Mouse (Mus musculus) testis, adult 2 months (tissue): Measurements from ENCODE around the gene Sdc4.

Experiments used
- CTCF ChIP-seq: fragments of 200-500 bp; IDR thresholded peaks from 2 replicates; pipeline ENCODE4 v1.5.1; 2012; ENCODE audit warnings: low read depth, mild to moderate bottlenecking, inconsistent platforms, low read length, moderate library complexity; ENCODE audit not compliant: control insufficient read depth, insufficient read depth, insufficient replicate concordance
- POLR2A ChIP-seq: fragments of 200-500 bp; IDR thresholded peaks from 2 replicates; pipeline ENCODE4 v1.6.1; 2012; ENCODE audit warnings: low read depth, mild to moderate bottlenecking, inconsistent platforms, low read length, moderate library complexity; ENCODE audit not compliant: control insufficient read depth

- TF ChIP-seq POLR2A (no peak), CTCF (no peak)
Observed at GRCm38 (mm10) chr2:164430697-164431096, 13.0 kb downstream of the Sdc4 start.
